Comparison of ENCODE assay signal across 8 mouse cellular contexts in genomic region chr5:123140694-123141554, GRCm38 (mm10). TPM values are rescaled to one million over a fixed set of nuclear protein-coding genes. Genes with fewer than 3 reads are reported as not detected.
DNase-seq lines count a peak whose midpoint lies in the region; ATAC-seq and TF ChIP-seq lines count a peak whose summit lies in the region.

No protein-coding gene starts in this region.

- under 1% methylated on average over 31 of the region's 31 CpGs for WGBS in heart, embryonic 11.5 days (ENCODE audit: insufficient replicate concordance)
- 0% methylated on average over 31 of the region's 31 CpGs for WGBS in kidney, embryonic 15.5 days
- WGBS in limb, embryonic 15.5 days: under 1% methylated on average over 31 of the region's 31 CpGs
- under 1% methylated on average over 31 of the region's 31 CpGs for WGBS in midbrain, postnatal 0 days

- H3K27ac ChIP-seq in heart, embryonic 11.5 days (ENCODE audit: low read depth, low read length): peak overlapping the region; percentile 100
- H3K27ac ChIP-seq in kidney, embryonic 15.5 days: peak overlapping the region; percentile 100
- peak overlapping the region; percentile 99 for H3K27ac ChIP-seq in limb, embryonic 15.5 days
- peak overlapping the region; percentile 99 for H3K27ac ChIP-seq in midbrain, postnatal 0 days (ENCODE audit: low read depth, low read length)

- H3K4me1 ChIP-seq in heart, embryonic 11.5 days (ENCODE audit: control insufficient read depth, insufficient read depth, low read length): peaks cover 51% of the 10 kb centered on the region
- peaks cover 55% of the 10 kb centered on the region for H3K4me1 ChIP-seq in kidney, embryonic 15.5 days
- H3K4me1 ChIP-seq in limb, embryonic 15.5 days: peaks cover 53% of the 10 kb centered on the region
- peaks cover 21% of the 10 kb centered on the region for H3K4me1 ChIP-seq in midbrain, postnatal 0 days (ENCODE audit: insufficient read depth, low read length)

- DNase-seq in CD4-positive helper T cell, adult 2 months (ENCODE audit: low read depth, low spot score): peak; percentile 92
- DNase-seq in brain, embryonic 14.5 days (ENCODE audit: low read depth): peak; percentile 99
- peak; percentile 97 for DNase-seq in midbrain, postnatal 0 days (ENCODE audit: low spot score)
- DNase-seq in spleen, postnatal 10 days (ENCODE audit: low spot score in 2 of 2): peak; percentile 92 to 96

- peak; percentile 59 for ATAC-seq in erythroblast, adult 5-6 weeks (replicated peaks; ENCODE audit: low FRiP score, poor library complexity, severe bottlenecking)
- ATAC-seq in heart, embryonic 11.5 days (replicated peaks; ENCODE audit: insufficient number of reproducible peaks, low FRiP score, low TSS enrichment): peak; percentile 49; the same call in 1 of the 2 replicates
- peak; percentile 52 for ATAC-seq in kidney, embryonic 15.5 days (replicated peaks; ENCODE audit: low FRiP score)
- peak; percentile 77 for ATAC-seq in limb, embryonic 15.5 days (ENCODE audit: insufficient number of reproducible peaks, low FRiP score, low TSS enrichment, low read depth)
- peak; percentile 67 for ATAC-seq in midbrain, postnatal 0 days (ENCODE audit: low FRiP score)

- H3K27me3 ChIP-seq in heart, embryonic 11.5 days (ENCODE audit: control insufficient read depth, insufficient read depth, low read length): no peaks in the 10 kb centered on the region
- no peaks in the 10 kb centered on the region for H3K27me3 ChIP-seq in kidney, embryonic 15.5 days
- no peaks in the 10 kb centered on the region for H3K27me3 ChIP-seq in limb, embryonic 15.5 days
- no peaks in the 10 kb centered on the region for H3K27me3 ChIP-seq in midbrain, postnatal 0 days (ENCODE audit: insufficient read depth, low read length)

- peak overlapping the region; percentile 99 for H3K9ac ChIP-seq in heart, embryonic 11.5 days (ENCODE audit: low read depth, low read length)
- H3K9ac ChIP-seq in kidney, embryonic 15.5 days: peak overlapping the region; percentile 98
- peak overlapping the region; percentile 100 for H3K9ac ChIP-seq in limb, embryonic 15.5 days
- H3K9ac ChIP-seq in midbrain, postnatal 0 days (replicated peaks; ENCODE audit: low read length, poor library complexity, severe bottlenecking): peak overlapping the region; percentile 97

- H3K4me3 ChIP-seq in heart, embryonic 11.5 days (ENCODE audit: low read depth, low read length): peak overlapping the region; percentile 92
- peak overlapping the region; percentile 91 for H3K4me3 ChIP-seq in kidney, embryonic 15.5 days (replicated peaks)
- H3K4me3 ChIP-seq in limb, embryonic 15.5 days: peak overlapping the region; percentile 88
- H3K4me3 ChIP-seq in midbrain, postnatal 0 days (ENCODE audit: low read depth, low read length): peak overlapping the region; percentile 91

- H3K4me2 ChIP-seq in heart, embryonic 11.5 days: peak overlapping the region; percentile 100
- peak overlapping the region; percentile 99 for H3K4me2 ChIP-seq in kidney, embryonic 15.5 days
- peak overlapping the region; percentile 94 for H3K4me2 ChIP-seq in limb, embryonic 15.5 days
- H3K4me2 ChIP-seq in midbrain, postnatal 0 days (ENCODE audit: low read depth, low read length, poor library complexity, severe bottlenecking): peak overlapping the region; percentile 99

- 0 out of 2 replicates have a peak, but pooled peaks cover 2% of the 10 kb centered on the region for H3K36me3 ChIP-seq in heart, embryonic 11.5 days (ENCODE audit: control insufficient read depth, insufficient read depth, low read length)
- H3K36me3 ChIP-seq in kidney, embryonic 15.5 days: peaks cover 10% of the 10 kb centered on the region
- H3K36me3 ChIP-seq in limb, embryonic 15.5 days: peaks cover 5% of the 10 kb centered on the region; the same call in 1 of the 2 replicates
- H3K36me3 ChIP-seq in midbrain, postnatal 0 days (ENCODE audit: insufficient read depth, low read length): peaks cover 3% of the 10 kb centered on the region; the same call in 1 of the 2 replicates

- H3K9me3 ChIP-seq in heart, embryonic 11.5 days (replicated peaks; ENCODE audit: control insufficient read depth, low read length): no peaks in the 10 kb centered on the region
- H3K9me3 ChIP-seq in kidney, embryonic 15.5 days (replicated peaks): no peaks in the 10 kb centered on the region
- H3K9me3 ChIP-seq in limb, embryonic 15.5 days: no peaks in the 10 kb centered on the region
- H3K9me3 ChIP-seq in midbrain, postnatal 0 days (ENCODE audit: low read length): no peaks in the 10 kb centered on the region

- no peak for TF ChIP-seq CTCF in brain, embryonic 14.5 days (IDR thresholded peaks at IDR 0.05; ENCODE audit: borderline replicate concordance, extremely low read depth, insufficient read depth, insufficient read length)
- no peak for TF ChIP-seq CTCF in midbrain, postnatal 0 days (IDR thresholded peaks at IDR 0.05)

- TF ChIP-seq POLR2A in brain, embryonic 14.5 days (IDR thresholded peaks at IDR 0.05; ENCODE audit: borderline replicate concordance, extremely low read depth, insufficient read depth, insufficient read length, poor library complexity, severe bottlenecking): peak; percentile 71; the same call in 1 of the 2 replicates

RNA-seq across cellular contexts. Expression of gene Setd1b, which starts 1.1 kb away (rescaled TPM):
- polyA plus RNA-seq in brain, embryonic 14.5 days (2012; rRNA removed): 7.3 and 21.0 TPM in 2 replicates
- total RNA-seq in erythroblast, adult 5-6 weeks (2015; ENCODE audit: low replicate concordance): 15.6 and 19.2 TPM in 2 replicates
- total RNA-seq in erythroblast, adult 5-6 weeks (2017; ENCODE audit: low replicate concordance): 5.5 and 7.7 TPM in 2 replicates
- polyA plus RNA-seq in heart, embryonic 11.5 days (2014; fragmentation: Nextera tagmentation; extraction: Ambion mirVana): 6.4 and 8.0 TPM in 2 replicates
- polyA plus RNA-seq in kidney, embryonic 15.5 days (2015; fragmentation: Nextera tagmentation; extraction: Ambion mirVana): 11.0 and 11.1 TPM in 2 replicates
- 8.9 and 10.4 TPM in 2 replicates for polyA plus RNA-seq in limb, embryonic 15.5 days (2015; fragmentation: Nextera tagmentation; extraction: Ambion mirVana)
- total RNA-seq in midbrain, postnatal 0 days (2014; rRNA removed): 5.3 and 5.9 TPM in 2 replicates
- 7.2 and 8.8 TPM in 2 replicates for polyA plus RNA-seq in midbrain, postnatal 0 days (2015; fragmentation: Nextera tagmentation; extraction: Ambion mirVana)

RNA-seq across cellular contexts. Expression of gene Rhof, which starts 8.4 kb away (rescaled TPM):
- 9.3 and 11.0 TPM in 2 replicates for polyA plus RNA-seq in brain, embryonic 14.5 days (2012; rRNA removed)
- total RNA-seq in erythroblast, adult 5-6 weeks (2015; ENCODE audit: low replicate concordance): 1.5 and 2.1 TPM in 2 replicates
- 0.70 and 2.1 TPM in 2 replicates for total RNA-seq in erythroblast, adult 5-6 weeks (2017; ENCODE audit: low replicate concordance)
- polyA plus RNA-seq in heart, embryonic 11.5 days (2014; fragmentation: Nextera tagmentation; extraction: Ambion mirVana): 1.4 and 1.7 TPM in 2 replicates
- 3.0 and 3.6 TPM in 2 replicates for polyA plus RNA-seq in kidney, embryonic 15.5 days (2015; fragmentation: Nextera tagmentation; extraction: Ambion mirVana)
- polyA plus RNA-seq in limb, embryonic 15.5 days (2015; fragmentation: Nextera tagmentation; extraction: Ambion mirVana): 4.9 and 5.7 TPM in 2 replicates
- total RNA-seq in midbrain, postnatal 0 days (2014; rRNA removed): 37.2 and 47.8 TPM in 2 replicates
- 41.7 and 45.3 TPM in 2 replicates for polyA plus RNA-seq in midbrain, postnatal 0 days (2015; fragmentation: Nextera tagmentation; extraction: Ambion mirVana)

RNA-seq across cellular contexts. Expression of gene Psmd9, which starts 28.3 kb away (rescaled TPM):
- polyA plus RNA-seq in brain, embryonic 14.5 days (2012; rRNA removed): 36.2 and 41.2 TPM in 2 replicates
- 6.9 and 25.5 TPM in 2 replicates for total RNA-seq in erythroblast, adult 5-6 weeks (2015; ENCODE audit: low replicate concordance)
- 13.8 and 28.7 TPM in 2 replicates for total RNA-seq in erythroblast, adult 5-6 weeks (2017; ENCODE audit: low replicate concordance)
- 59.5 and 66.7 TPM in 2 replicates for polyA plus RNA-seq in heart, embryonic 11.5 days (2014; fragmentation: Nextera tagmentation; extraction: Ambion mirVana)
- 82.5 and 90.5 TPM in 2 replicates for polyA plus RNA-seq in kidney, embryonic 15.5 days (2015; fragmentation: Nextera tagmentation; extraction: Ambion mirVana)
- 88.2 and 93.3 TPM in 2 replicates for polyA plus RNA-seq in limb, embryonic 15.5 days (2015; fragmentation: Nextera tagmentation; extraction: Ambion mirVana)
- 26.1 and 26.5 TPM in 2 replicates for total RNA-seq in midbrain, postnatal 0 days (2014; rRNA removed)
- 76.3 and 81.8 TPM in 2 replicates for polyA plus RNA-seq in midbrain, postnatal 0 days (2015; fragmentation: Nextera tagmentation; extraction: Ambion mirVana)

RNA-seq across cellular contexts. Expression of gene Hpd, which starts 41.6 kb away (rescaled TPM):
- not detected in 2 replicates for polyA plus RNA-seq in brain, embryonic 14.5 days (2012; rRNA removed)
- total RNA-seq in erythroblast, adult 5-6 weeks (2015; ENCODE audit: low replicate concordance): not detected in 2 replicates
- total RNA-seq in erythroblast, adult 5-6 weeks (2017; ENCODE audit: low replicate concordance): not detected in 2 replicates
- not detected in 2 replicates for polyA plus RNA-seq in heart, embryonic 11.5 days (2014; fragmentation: Nextera tagmentation; extraction: Ambion mirVana)
- polyA plus RNA-seq in kidney, embryonic 15.5 days (2015; fragmentation: Nextera tagmentation; extraction: Ambion mirVana): 0.99 and 1.5 TPM in 2 replicates
- polyA plus RNA-seq in limb, embryonic 15.5 days (2015; fragmentation: Nextera tagmentation; extraction: Ambion mirVana): not detected in 2 replicates
- not detected in 2 replicates for total RNA-seq in midbrain, postnatal 0 days (2014; rRNA removed)
- not detected in 2 replicates for polyA plus RNA-seq in midbrain, postnatal 0 days (2015; fragmentation: Nextera tagmentation; extraction: Ambion mirVana)

Comparison
In these comparisons a context has a peak if more than half of its experiments do, and no peak if none do; other contexts are left out.
1. Peak in every context shown above with its lines: DNase-seq, ATAC-seq, H3K4me3 ChIP-seq and H3K27ac ChIP-seq.